Mouse (Mus musculus): ENCODE data around the gene Rasa3. TPM values are rescaled to one million over a fixed set of nuclear protein-coding genes. Genes with fewer than 3 reads are reported as not detected.

The Rasa3 gene
- polyA plus RNA-seq, 1 experiment from 2014 or later, result 12.0 TPM

GRCm38 (mm10) chr8:13632309-13632708 lies 45.1 kb downstream of the Rasa3 start:
- Histone ChIP-seq H3K4me2 (replicated peaks; ENCODE audit: low read depth) (no peak overlapping the region), H3K4me3 (ENCODE audit: low read depth, low read length) (no peak overlapping the region), H3K36me3 (ENCODE audit: control insufficient read depth, insufficient read depth, low read length) (0 out of 2 replicates have a peak, but pooled peaks cover 2% of the 10 kb centered on the region), H3K9ac (ENCODE audit: low read length) (no peak overlapping the region), H3K9me3 (ENCODE audit: control insufficient read depth, low read length) (no peaks in the 10 kb centered on the region), H3K27ac (replicated peaks) (no peak overlapping the region), H3K27me3 (ENCODE audit: control insufficient read depth, insufficient read depth, low read length) (no peaks in the 10 kb centered on the region), H3K4me1 (replicated peaks; ENCODE audit: control insufficient read depth, insufficient read depth) (no peaks in the 10 kb centered on the region)
- no peak for TF ChIP-seq EP300 (optimal IDR thresholded peaks at IDR 0.05)
- TF ChIP-seq CTCF (IDR thresholded peaks at IDR 0.05; ENCODE audit: low read depth), result no peak
- 86% methylated on average over 6 of the region's 6 CpGs for WGBS
- ATAC-seq (ENCODE audit: low FRiP score, low TSS enrichment) (no peak), DNase-seq (ENCODE audit: low spot score) (no peak)

GRCm38 (mm10) chr8:13630754-13631153 lies 46.6 kb downstream of the Rasa3 start:
- TF ChIP-seq EP300 (optimal IDR thresholded peaks at IDR 0.05) (no peak), CTCF (IDR thresholded peaks at IDR 0.05; ENCODE audit: low read depth) (no peak)
- no peak overlapping the region for H3K27ac ChIP-seq (replicated peaks)
- WGBS, result 79% methylated on average over 4 of the region's 4 CpGs

GRCm38 (mm10) chr8:13630171-13630570 lies 47.2 kb downstream of the Rasa3 start:
- TF ChIP-seq EP300 (optimal IDR thresholded peaks at IDR 0.05) (no peak), CTCF (IDR thresholded peaks at IDR 0.05; ENCODE audit: low read depth) (no peak)
- ATAC-seq (ENCODE audit: low FRiP score, low TSS enrichment), result no peak

More at GRCm38 (mm10) chr8:13630754-13631153, 46.6 kb downstream of the Rasa3 start:
- no peak overlapping the region for H3K4me2 ChIP-seq (replicated peaks; ENCODE audit: low read depth)
- peaks cover 4% of the 10 kb centered on the region; the same call in 1 of the 2 replicates for H3K36me3 ChIP-seq (ENCODE audit: control insufficient read depth, insufficient read depth, low read length)
- no peak for DNase-seq (ENCODE audit: low spot score)
- H3K4me3 ChIP-seq (ENCODE audit: low read depth, low read length), result no peak overlapping the region
- H3K4me1 ChIP-seq (replicated peaks; ENCODE audit: control insufficient read depth, insufficient read depth), result no peaks in the 10 kb centered on the region
- no peaks in the 10 kb centered on the region for H3K27me3 ChIP-seq (ENCODE audit: control insufficient read depth, insufficient read depth, low read length)
- H3K9ac ChIP-seq (ENCODE audit: low read length), result no peak overlapping the region
- H3K9me3 ChIP-seq (ENCODE audit: control insufficient read depth, low read length), result no peaks in the 10 kb centered on the region
- ATAC-seq (ENCODE audit: low FRiP score, low TSS enrichment), result no peak

GRCm38 (mm10) chr8:13629351-13630090 lies 47.9 kb downstream of the Rasa3 start:
- Histone ChIP-seq H3K9me3 (ENCODE audit: control insufficient read depth, low read length) (no peaks in the 10 kb centered on the region), H3K27ac (replicated peaks) (no peak overlapping the region), H3K27me3 (ENCODE audit: control insufficient read depth, insufficient read depth, low read length) (no peaks in the 10 kb centered on the region), H3K9ac (ENCODE audit: low read length) (no peak overlapping the region), H3K4me3 (ENCODE audit: low read depth, low read length) (no peak overlapping the region), H3K4me2 (replicated peaks; ENCODE audit: low read depth) (no peak overlapping the region), H3K36me3 (ENCODE audit: control insufficient read depth, insufficient read depth, low read length) (peaks cover 4% of the 10 kb centered on the region; the same call in 1 of the 2 replicates), H3K4me1 (replicated peaks; ENCODE audit: control insufficient read depth, insufficient read depth) (peaks cover 2% of the 10 kb centered on the region)
- 80% methylated on average over 10 of the region's 10 CpGs for whole genome bisulfite sequencing
- DNase-seq (ENCODE audit: low spot score), result no peak
- no peak for ATAC-seq (ENCODE audit: low FRiP score, low TSS enrichment)
- no peak for TF ChIP-seq CTCF (IDR thresholded peaks at IDR 0.05; ENCODE audit: low read depth)
- no peak for TF ChIP-seq EP300 (optimal IDR thresholded peaks at IDR 0.05)

More at GRCm38 (mm10) chr8:13630171-13630570, 47.2 kb downstream of the Rasa3 start:
- Histone ChIP-seq H3K27ac (replicated peaks) (no peak overlapping the region), H3K9me3 (ENCODE audit: control insufficient read depth, low read length) (no peaks in the 10 kb centered on the region), H3K4me1 (replicated peaks; ENCODE audit: control insufficient read depth, insufficient read depth) (no peaks in the 10 kb centered on the region; the same call in 1 of the 2 replicates), H3K9ac (ENCODE audit: low read length) (no peak overlapping the region), H3K4me3 (ENCODE audit: low read depth, low read length) (no peak overlapping the region), H3K4me2 (replicated peaks; ENCODE audit: low read depth) (no peak overlapping the region), H3K36me3 (ENCODE audit: control insufficient read depth, insufficient read depth, low read length) (peaks cover 4% of the 10 kb centered on the region; the same call in 1 of the 2 replicates), H3K27me3 (ENCODE audit: control insufficient read depth, insufficient read depth, low read length) (no peaks in the 10 kb centered on the region)
- WGBS, result 67% methylated on average over 5 of the region's 5 CpGs
- no peak for DNase-seq (ENCODE audit: low spot score)

- Histone ChIP-seq H3K4me3 (ENCODE audit: low read depth, low read length) (no peak overlapping the region), H3K4me1 (replicated peaks; ENCODE audit: control insufficient read depth, insufficient read depth) (peaks cover 10% of the 10 kb centered on the region), H3K9me3 (ENCODE audit: control insufficient read depth, low read length) (no peaks in the 10 kb centered on the region), H3K36me3 (ENCODE audit: control insufficient read depth, insufficient read depth, low read length) (peaks cover 4% of the 10 kb centered on the region; the same call in 1 of the 2 replicates), H3K9ac (ENCODE audit: low read length) (no peak overlapping the region), H3K27ac (replicated peaks) (no peak overlapping the region), H3K4me2 (replicated peaks; ENCODE audit: low read depth) (no peak overlapping the region), H3K27me3 (ENCODE audit: control insufficient read depth, insufficient read depth, low read length) (no peaks in the 10 kb centered on the region)
- 95% methylated on average over 9 of the region's 9 CpGs for WGBS
- DNase-seq (ENCODE audit: low spot score), result no peak
- ATAC-seq (ENCODE audit: low FRiP score, low TSS enrichment), result no peak
- TF ChIP-seq CTCF (IDR thresholded peaks at IDR 0.05; ENCODE audit: low read depth) (no peak), EP300 (optimal IDR thresholded peaks at IDR 0.05) (no peak)
Measured at GRCm38 (mm10) chr8:13628067-13628466, 49.3 kb downstream of the Rasa3 start.

GRCm38 (mm10) chr8:13627591-13627990 lies 49.8 kb downstream of the Rasa3 start:
- H3K4me2 ChIP-seq (replicated peaks; ENCODE audit: low read depth), result no peak overlapping the region
- WGBS, result 91% methylated on average over 5 of the region's 5 CpGs
- peaks cover 4% of the 10 kb centered on the region; the same call in 1 of the 2 replicates for H3K36me3 ChIP-seq (ENCODE audit: control insufficient read depth, insufficient read depth, low read length)
- no peak overlapping the region for H3K4me3 ChIP-seq (ENCODE audit: low read depth, low read length)
- H3K9me3 ChIP-seq (ENCODE audit: control insufficient read depth, low read length), result no peaks in the 10 kb centered on the region
- DNase-seq (ENCODE audit: low spot score) (no peak), ATAC-seq (ENCODE audit: low FRiP score, low TSS enrichment) (no peak)
- peaks cover 10% of the 10 kb centered on the region for H3K4me1 ChIP-seq (replicated peaks; ENCODE audit: control insufficient read depth, insufficient read depth)
- no peak for TF ChIP-seq EP300 (optimal IDR thresholded peaks at IDR 0.05)
- TF ChIP-seq CTCF (IDR thresholded peaks at IDR 0.05; ENCODE audit: low read depth), result no peak
- H3K27ac ChIP-seq (replicated peaks), result no peak overlapping the region
- no peaks in the 10 kb centered on the region for H3K27me3 ChIP-seq (ENCODE audit: control insufficient read depth, insufficient read depth, low read length)
- H3K9ac ChIP-seq (ENCODE audit: low read length), result no peak overlapping the region
